Mouse (Mus musculus) limb, embryonic 12.5 days (tissue): Measurements from ENCODE around the gene Mapk10. TPM values are rescaled to one million over a fixed set of nuclear protein-coding genes. Genes with fewer than 3 reads are reported as not detected.
"Not testable (repeated sequence)": the region's sequence is repeated elsewhere in the genome, so short reads cannot be mapped to it uniquely, and the experiment has no call there.

Source experiments
- ATAC-seq: fragments of 200-750 bp; cut with Nextera tagmentation; 2 replicates; pipeline ENCODE4 v1.8.0; 2017; ENCODE audit warnings: low read depth, moderate TSS enrichment; ENCODE audit not compliant: insufficient number of reproducible peaks, insufficient read depth, low FRiP score, low TSS enrichment
- H3K27ac ChIP-seq: fragments of 300-500 bp; sonication (generic); 2 replicates; pipeline ENCODE4 v1.5.1; 2016; ENCODE audit warnings: mild to moderate bottlenecking, moderate library complexity
- H3K27me3 ChIP-seq: fragments of 300-500 bp; sonication (generic); 2 replicates; pipeline ENCODE4 v1.6.1; 2016; ENCODE audit warnings: mild to moderate bottlenecking, moderate library complexity
- H3K36me3 ChIP-seq: fragments of 300-500 bp; sonication (generic); 2 replicates; pipeline ENCODE4 v1.6.1; 2016; ENCODE audit warnings: mild to moderate bottlenecking, moderate library complexity
- H3K4me1 ChIP-seq: fragments of 300-500 bp; sonication (generic); replicated peaks from 2 replicates; pipeline ENCODE4 v1.6.1; 2016
- H3K4me2 ChIP-seq: fragments of 300-500 bp; sonication (generic); 2 replicates; pipeline ENCODE4 v1.6.1; 2016; ENCODE audit warnings: mild to moderate bottlenecking, moderate library complexity
- H3K4me3 ChIP-seq: fragments of 300-500 bp; sonication (generic); replicated peaks from 2 replicates; pipeline ENCODE4 v1.5.1; 2016; ENCODE audit warnings: mild to moderate bottlenecking
- H3K9ac ChIP-seq: fragments of 300-500 bp; sonication (generic); replicated peaks from 2 replicates; pipeline ENCODE4 v1.6.1; 2016; ENCODE audit warnings: mild to moderate bottlenecking, moderate library complexity
- H3K9me3 ChIP-seq: fragments of 300-500 bp; sonication (generic); 2 replicates; pipeline ENCODE4 v1.6.1; 2016; ENCODE audit warnings: mild to moderate bottlenecking, moderate library complexity
- WGBS: fragments of 180-500 bp; shearing (Covaris S2); methylation state at CpG from one replicate; pipeline ENCODE4 v1.1.7; 2016; 5-methylcytosine and 5-hydroxymethylcytosine counted together
- polyA plus RNA-seq: library from polyadenylated mRNA; unstranded; fragments of >200 nt; fragmentation: Nextera tagmentation; extraction: Ambion mirVana; gene quantifications from 2 replicates; pipeline ENCODE4 v1.2.1, GENCODE M21; 2016

The Mapk10 gene
- polyA plus RNA-seq, 1 experiment from 2014 or later: 0.45 TPM

- no peak overlapping the region for H3K4me2 ChIP-seq
- H3K27me3 ChIP-seq: no peaks in the 10 kb centered on the region
- H3K9ac ChIP-seq: no peak overlapping the region
- no peaks in the 10 kb centered on the region for H3K4me1 ChIP-seq
- H3K4me3 ChIP-seq: no peak overlapping the region
- ATAC-seq: no peak
- no peaks in the 10 kb centered on the region for H3K36me3 ChIP-seq
- WGBS: 89% methylated on average over 8 of the region's 8 CpGs
- H3K27ac ChIP-seq: no peak overlapping the region
- no peaks in the 10 kb centered on the region for H3K9me3 ChIP-seq
These were observed 257.7 kb downstream of the Mapk10 start for GRCm38 (mm10) chr5:102953414-102953813.

- Histone ChIP-seq H3K27me3 (no peaks in the 10 kb centered on the region), H3K9me3 (no peaks in the 10 kb centered on the region), H3K4me1 (no peaks in the 10 kb centered on the region), H3K9ac (no peak overlapping the region), H3K36me3 (no peaks in the 10 kb centered on the region), H3K27ac (no peak overlapping the region), H3K4me2 (no peak overlapping the region), H3K4me3 (no peak overlapping the region)
- WGBS: 79% methylated on average over 3 of the region's 3 CpGs
- no peak for ATAC-seq
These were observed 258.2 kb downstream of the Mapk10 start for GRCm38 (mm10) chr5:102952918-102953317.

GRCm38 (mm10) chr5:102947061-102947711 is 263.9 kb downstream of the Mapk10 start:
- ATAC-seq: no peak
- 62% methylated on average over 8 of the region's 8 CpGs for WGBS
- Histone ChIP-seq H3K9ac (no peak overlapping the region), H3K4me3 (no peak overlapping the region), H3K4me2 (no peak overlapping the region), H3K27ac (no peak overlapping the region), H3K4me1 (peaks cover 6% of the 10 kb centered on the region; the same call in 1 of the 2 replicates), H3K27me3 (no peaks in the 10 kb centered on the region), H3K36me3 (no peaks in the 10 kb centered on the region), H3K9me3 (no peaks in the 10 kb centered on the region)

GRCm38 (mm10) chr5:102946625-102947024 is 264.5 kb downstream of the Mapk10 start:
- Histone ChIP-seq H3K9ac (no peak overlapping the region), H3K27me3 (no peaks in the 10 kb centered on the region), H3K4me3 (no peak overlapping the region), H3K36me3 (no peaks in the 10 kb centered on the region), H3K4me1 (peaks cover 6% of the 10 kb centered on the region; the same call in 1 of the 2 replicates), H3K27ac (no peak overlapping the region), H3K9me3 (no peaks in the 10 kb centered on the region), H3K4me2 (no peak overlapping the region)
- WGBS: 89% methylated on average over 8 of the region's 8 CpGs
- ATAC-seq: no peak

GRCm38 (mm10) chr5:102943864-102944630 is 267.1 kb downstream of the Mapk10 start:
- not testable (repeated sequence) for ATAC-seq, H3K27ac ChIP-seq, H3K9me3 ChIP-seq, H3K9ac ChIP-seq, H3K27me3 ChIP-seq, H3K4me2 ChIP-seq, H3K4me1 ChIP-seq, H3K4me3 ChIP-seq, H3K36me3 ChIP-seq
- whole genome bisulfite sequencing: 81% methylated on average over 17 of the region's 17 CpGs

- Histone ChIP-seq H3K9ac (no peak overlapping the region), H3K36me3 (no peaks in the 10 kb centered on the region), H3K9me3 (no peaks in the 10 kb centered on the region), H3K27ac (no peak overlapping the region), H3K27me3 (no peaks in the 10 kb centered on the region), H3K4me2 (no peak overlapping the region), H3K4me3 (no peak overlapping the region), H3K4me1 (no peaks in the 10 kb centered on the region)
- no peak for ATAC-seq
- 70% methylated on average over 6 of the region's 6 CpGs for WGBS
These were observed 281.0 kb downstream of the Mapk10 start for GRCm38 (mm10) chr5:102930161-102930560.

- WGBS: 82% methylated on average over 5 of the region's 5 CpGs
- no peak overlapping the region for H3K9ac ChIP-seq
- H3K4me3 ChIP-seq: no peak overlapping the region
- H3K27ac ChIP-seq: no peak overlapping the region
- no peaks in the 10 kb centered on the region for H3K27me3 ChIP-seq
- no peaks in the 10 kb centered on the region for H3K36me3 ChIP-seq
- H3K4me2 ChIP-seq: no peak overlapping the region
- no peaks in the 10 kb centered on the region for H3K4me1 ChIP-seq
- H3K9me3 ChIP-seq: 0 out of 2 replicates have a peak, but pooled peaks cover 5% of the 10 kb centered on the region
- no peak for ATAC-seq
These were observed 284.3 kb downstream of the Mapk10 start for GRCm38 (mm10) chr5:102926786-102927185.

- Histone ChIP-seq H3K4me3 (no peak overlapping the region), H3K36me3 (no peaks in the 10 kb centered on the region), H3K4me1 (no peaks in the 10 kb centered on the region), H3K4me2 (no peak overlapping the region), H3K27me3 (no peaks in the 10 kb centered on the region), H3K9ac (no peak overlapping the region), H3K27ac (no peak overlapping the region), H3K9me3 (0 out of 2 replicates have a peak, but pooled peaks cover 5% of the 10 kb centered on the region)
- no peak for ATAC-seq
- 84% methylated on average over 2 of the region's 2 CpGs for WGBS
These were observed 290.9 kb downstream of the Mapk10 start for GRCm38 (mm10) chr5:102920199-102920598.

- ATAC-seq: no peak
- WGBS: 71% methylated on average over 13 of the region's 13 CpGs
These were observed 305.5 kb downstream of the Mapk10 start for GRCm38 (mm10) chr5:102905441-102906211.

GRCm38 (mm10) chr5:102904066-102904465 is 307.1 kb downstream of the Mapk10 start:
- H3K4me2 ChIP-seq: no peak overlapping the region
- H3K36me3 ChIP-seq: peaks cover 7% of the 10 kb centered on the region; the same call in 1 of the 2 replicates
- H3K27ac ChIP-seq: no peak overlapping the region
- ATAC-seq: no peak
- H3K9ac ChIP-seq: no peak overlapping the region
- WGBS: 83% methylated on average over 12 of the region's 12 CpGs
- H3K9me3 ChIP-seq: no peaks in the 10 kb centered on the region
- no peaks in the 10 kb centered on the region for H3K27me3 ChIP-seq
- no peaks in the 10 kb centered on the region for H3K4me1 ChIP-seq
- no peak overlapping the region for H3K4me3 ChIP-seq

More at GRCm38 (mm10) chr5:102905441-102906211, 305.5 kb downstream of the Mapk10 start:
- Histone ChIP-seq H3K9me3 (no peaks in the 10 kb centered on the region), H3K27me3 (no peaks in the 10 kb centered on the region), H3K36me3 (no peaks in the 10 kb centered on the region), H3K27ac (no peak overlapping the region), H3K4me3 (no peak overlapping the region), H3K4me1 (no peaks in the 10 kb centered on the region), H3K9ac (no peak overlapping the region), H3K4me2 (no peak overlapping the region)

GRCm38 (mm10) chr5:102903487-102903886 is 307.6 kb downstream of the Mapk10 start:
- H3K27me3 ChIP-seq: no peaks in the 10 kb centered on the region
- no peaks in the 10 kb centered on the region for H3K4me1 ChIP-seq
- WGBS: 92% methylated on average over 9 of the region's 9 CpGs
- no peak overlapping the region for H3K4me2 ChIP-seq
- H3K36me3 ChIP-seq: peaks cover 11% of the 10 kb centered on the region; the same call in 1 of the 2 replicates
- H3K9ac ChIP-seq: no peak overlapping the region
- H3K4me3 ChIP-seq: no peak overlapping the region
- ATAC-seq: no peak
- no peaks in the 10 kb centered on the region for H3K9me3 ChIP-seq
- H3K27ac ChIP-seq: no peak overlapping the region
